Mouse (Mus musculus) adrenal gland, adult (tissue): Measurements from ENCODE around the gene Ercc1.
A peak's percentile ranks its signal among the peaks of the same experiment; 100 is the strongest.

Experiments
- DNase-seq, 2 experiments: peaks; one replicate each; pipeline ENCODE4 v3.0.0; 2022 to 2023; ENCODE audit warnings: low spot score in 1 of 2; ENCODE audit not compliant: inconsistent age in 2 of 2

Ercc1 gene

GRCm38 (mm10) chr7:19344237-19344847 is at the start of gene Ercc1:
Gene Ercc1 (plus strand): TSS chr7:19344778.
- no peak for DNase-seq

DNA sequence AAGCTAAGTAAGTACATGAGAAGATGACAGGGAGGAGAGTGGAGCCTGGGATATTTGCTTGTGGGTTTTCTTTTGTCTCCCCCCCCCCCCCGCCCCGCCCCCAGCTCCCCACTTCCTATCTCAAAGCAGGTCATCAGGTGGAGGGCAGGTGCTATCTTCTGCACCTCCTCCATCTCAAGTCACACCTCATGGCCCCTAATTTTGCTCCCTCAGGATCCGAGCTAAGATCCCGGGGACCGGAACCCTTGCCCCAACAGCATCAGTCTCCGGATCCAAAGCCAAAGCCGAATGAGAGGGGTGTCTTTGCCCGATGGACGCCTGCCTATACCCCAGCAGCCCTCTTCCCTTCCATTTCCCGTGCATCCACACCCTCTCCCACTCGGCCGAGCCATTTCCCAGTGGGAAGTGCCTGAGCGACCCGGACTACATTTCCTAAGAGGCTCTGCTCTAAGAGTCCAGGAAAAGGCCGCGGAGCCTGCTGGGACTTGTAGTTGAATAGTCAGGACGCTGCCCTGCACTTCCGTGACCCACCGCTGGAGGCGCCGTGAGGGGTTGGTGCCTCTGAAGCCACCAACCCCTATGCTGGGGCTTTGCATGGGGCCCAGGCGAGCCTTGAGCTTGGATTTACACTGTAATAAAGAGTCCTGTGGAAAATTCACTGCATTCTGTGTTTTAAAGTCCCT is 48.9 kb upstream of the Ercc1 start:
- DNase-seq, result peak; percentile 94 to 99

DNA sequence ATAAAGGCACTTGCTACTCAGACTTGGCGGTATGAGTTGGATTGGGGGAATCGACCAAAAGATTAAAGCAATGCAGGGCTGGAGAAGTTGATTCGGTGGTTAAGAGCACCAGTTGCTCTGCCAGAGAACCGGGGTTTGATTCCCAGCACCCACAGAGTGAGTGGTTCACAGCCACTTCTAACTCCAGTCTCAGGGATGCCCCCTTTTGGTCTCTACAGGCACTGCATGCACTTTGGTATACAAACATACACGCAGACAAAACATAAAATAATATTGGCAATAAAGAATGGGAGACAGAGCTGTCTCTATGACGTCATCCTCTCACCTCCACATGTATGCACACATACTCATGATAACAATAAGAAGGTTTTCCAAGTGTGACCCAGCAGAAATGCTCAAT is 47.5 kb upstream of the Ercc1 start:
- no peak for DNase-seq

- DNase-seq, result no peak
Measured at GRCm38 (mm10) chr7:19297794-19298193, 46.8 kb upstream of the Ercc1 start.

DNA sequence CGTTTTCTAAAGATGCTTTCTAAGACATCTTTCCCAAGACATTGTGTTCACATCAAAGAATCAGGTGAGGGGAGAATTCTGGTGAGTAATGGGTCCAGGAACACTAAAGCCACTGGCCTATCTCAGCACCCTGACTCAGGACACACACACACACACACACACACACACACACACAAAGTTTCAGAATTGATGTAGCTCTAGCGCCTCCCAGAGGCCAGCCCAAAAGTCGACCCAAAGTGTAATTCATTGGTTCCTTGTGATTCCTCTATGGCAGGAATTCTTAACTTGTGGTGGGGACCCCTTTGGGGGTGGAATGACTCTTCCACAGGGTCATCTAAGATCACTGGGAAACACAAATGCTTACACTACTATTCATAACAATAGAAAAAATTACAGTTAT is 45.4 kb upstream of the Ercc1 start:
- peak in 1 of 2 experiments; percentile 81 for DNase-seq

- peak; percentile 75 to 93 for DNase-seq
Measured at GRCm38 (mm10) chr7:19300501-19301421, 43.8 kb upstream of the Ercc1 start.

DNA sequence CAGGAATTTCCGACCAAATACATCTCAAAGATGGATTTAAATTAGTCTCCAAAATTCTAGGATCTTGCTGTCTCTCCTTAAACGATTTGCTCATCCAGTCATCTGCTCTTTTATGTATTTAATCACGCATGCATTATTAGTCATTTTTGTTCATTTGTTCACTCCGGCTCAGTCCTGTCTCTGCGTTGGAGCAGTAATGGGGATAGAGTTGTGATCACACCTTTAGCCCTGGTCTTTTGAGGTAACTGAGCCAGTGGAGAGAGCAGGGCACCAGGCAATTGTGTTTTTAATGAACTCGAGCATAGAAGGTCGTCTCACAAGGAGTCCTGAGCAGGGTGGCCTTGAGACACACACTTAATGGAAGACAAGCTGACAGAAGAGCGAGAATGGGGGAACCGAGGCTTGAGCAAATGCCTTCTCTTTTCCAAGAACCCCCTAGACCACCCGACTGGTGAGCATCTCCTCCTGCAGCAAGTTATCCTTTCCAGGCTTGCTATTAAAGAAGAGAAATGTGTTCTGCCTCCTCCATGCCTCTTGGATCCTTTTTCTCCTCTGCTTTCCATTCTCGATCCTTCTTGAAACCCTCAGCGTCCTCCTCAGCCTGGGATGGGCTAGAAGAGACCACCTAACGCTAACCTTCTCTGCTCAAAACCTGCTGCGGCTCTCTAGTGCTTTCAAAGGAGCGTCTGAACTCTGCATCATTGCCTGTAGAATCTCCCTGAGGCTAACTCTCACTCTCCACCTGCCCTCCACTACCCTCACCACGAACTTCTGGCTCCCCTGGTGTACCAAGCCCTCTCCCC is 42.9 kb upstream of the Ercc1 start:
- DNase-seq, result peak in 1 of 2 experiments; percentile 39

GRCm38 (mm10) chr7:19302264-19303045 is 42.1 kb upstream of the Ercc1 start:
- no peak for DNase-seq

DNA sequence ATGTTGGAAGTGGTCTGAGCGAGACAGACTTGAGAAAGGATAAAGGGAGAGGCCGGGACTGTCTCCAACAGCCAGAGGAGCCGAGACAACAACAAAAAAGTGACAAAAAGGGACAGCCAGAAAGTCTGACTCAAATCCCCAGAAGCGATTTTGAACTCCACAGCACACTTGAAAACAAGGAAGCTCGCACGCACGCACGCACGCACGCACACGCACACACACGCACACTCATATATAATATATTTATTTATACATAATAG is 41.6 kb upstream of the Ercc1 start:
- no peak for DNase-seq

DNA sequence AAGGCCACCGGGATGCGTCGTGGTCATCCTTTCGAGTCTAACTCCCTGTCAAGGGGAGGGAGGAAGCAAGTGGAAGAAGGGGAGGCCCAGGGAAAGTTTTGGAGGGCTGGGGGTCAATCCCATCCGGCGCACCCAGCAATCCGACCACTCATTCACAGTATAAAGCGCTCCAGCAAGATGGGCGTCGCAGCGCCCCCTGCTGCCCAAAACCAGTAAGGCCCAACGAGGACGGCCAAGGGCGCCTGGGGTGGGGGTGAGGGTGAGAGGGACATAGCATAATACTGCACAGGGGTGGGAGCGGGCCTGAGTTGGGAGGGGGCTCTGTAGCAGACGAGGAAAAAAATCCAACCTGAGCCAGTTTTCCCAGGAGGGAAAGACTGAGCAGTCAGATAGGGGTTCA is 40.8 kb upstream of the Ercc1 start:
- DNase-seq, result peak; percentile 75 to 90

DNA sequence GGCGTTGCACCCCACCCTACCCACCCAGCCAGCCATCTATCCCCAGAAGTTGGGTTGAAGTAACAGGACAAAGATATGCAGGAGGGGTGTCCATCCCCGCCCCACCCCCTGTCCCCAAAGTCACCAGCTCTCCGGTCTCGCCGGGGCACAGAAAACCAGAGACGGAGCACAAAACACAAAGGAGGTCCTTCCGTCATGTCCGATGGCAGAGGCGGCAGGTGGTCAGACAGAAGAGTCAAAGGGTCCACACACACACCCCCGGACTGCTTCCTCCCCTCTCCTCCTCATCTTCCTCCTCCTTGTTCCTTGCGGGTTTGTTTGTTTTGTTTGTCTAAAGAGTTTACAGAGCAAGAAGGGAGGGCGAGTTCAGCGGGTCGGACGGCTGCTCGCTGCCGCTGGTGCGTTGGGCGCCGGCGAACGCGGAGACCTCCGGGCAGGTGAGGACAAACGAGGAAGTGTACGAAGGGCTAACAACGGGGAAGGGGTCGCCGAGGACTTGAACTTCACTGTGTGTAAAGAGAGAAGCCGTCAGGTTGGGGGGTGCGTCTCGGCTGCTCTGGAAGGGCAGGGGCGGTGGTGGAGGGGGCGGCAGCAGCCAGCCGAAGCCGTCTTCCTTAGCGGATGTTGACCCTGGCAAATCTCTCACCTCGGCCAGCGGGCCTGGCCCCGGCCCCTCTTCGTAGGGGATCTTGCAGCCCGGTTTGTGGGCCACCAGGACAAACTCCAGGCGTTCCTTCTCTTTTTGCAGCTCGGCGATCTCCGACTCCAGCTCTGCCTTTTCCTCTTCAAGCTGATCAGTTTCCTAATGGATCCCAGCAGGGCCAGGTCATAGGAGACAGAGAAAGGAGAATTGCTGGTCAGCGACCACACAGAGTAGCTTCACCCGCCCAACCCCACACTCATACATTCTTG is 39.8 kb upstream of the Ercc1 start:
- peak in 1 of 2 experiments; percentile 34 for DNase-seq

GRCm38 (mm10) chr7:19305413-19305735 is 39.2 kb upstream of the Ercc1 start:
- DNase-seq, result no peak

DNA sequence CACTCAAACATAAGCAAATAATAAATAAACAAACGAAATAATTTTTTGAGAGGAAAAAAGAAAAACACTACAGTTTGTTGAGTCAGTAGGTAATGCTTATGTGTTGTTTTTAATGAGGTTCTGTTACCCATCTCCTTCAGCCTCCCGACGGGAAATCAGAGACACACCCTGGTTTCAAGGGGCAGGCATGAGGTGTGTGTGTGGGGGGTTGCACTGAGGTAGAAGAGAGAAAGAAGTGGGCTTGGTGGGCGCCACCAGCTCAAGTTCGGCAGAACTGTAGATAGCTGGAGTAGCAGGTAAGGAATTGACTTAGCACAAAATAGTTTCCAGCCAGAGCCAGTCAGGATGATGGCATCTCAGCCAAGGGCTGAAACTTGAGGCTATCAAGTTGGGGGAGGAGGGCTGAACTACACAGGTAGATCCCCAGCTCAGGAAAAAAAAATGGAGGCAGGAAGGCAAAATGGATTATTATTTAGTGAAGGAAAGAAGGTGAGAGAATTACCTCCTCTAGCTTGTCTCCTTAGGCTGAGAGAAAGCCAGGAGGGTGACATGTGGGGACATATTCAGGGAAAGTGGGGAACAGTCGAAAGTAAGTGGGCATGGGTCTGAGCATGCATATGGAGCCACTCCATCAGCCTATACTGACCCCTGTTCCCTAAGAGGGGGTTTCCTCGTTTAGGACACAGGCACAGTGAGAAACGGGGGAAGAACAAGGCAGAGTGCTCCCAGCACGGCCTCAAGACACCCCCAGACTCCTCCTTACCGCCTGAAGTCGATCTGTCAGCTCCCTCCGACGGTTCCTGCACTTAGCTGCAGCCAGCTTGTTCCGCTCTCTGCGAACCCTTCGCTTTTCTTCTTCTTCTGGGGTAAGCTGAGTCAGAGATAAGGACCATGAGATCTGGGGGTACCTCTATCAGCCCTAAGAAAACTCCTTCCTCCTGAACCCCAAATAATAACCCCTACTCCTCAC is 38.5 kb upstream of the Ercc1 start:
- DNase-seq, result no peak

- DNase-seq, result peak in 1 of 2 experiments; percentile 61
Measured at GRCm38 (mm10) chr7:19306819-19307738, 37.5 kb upstream of the Ercc1 start.

GRCm38 (mm10) chr7:19307739-19308453 is 36.7 kb upstream of the Ercc1 start:
- DNase-seq, result peak; percentile 77 to 85

DNA sequence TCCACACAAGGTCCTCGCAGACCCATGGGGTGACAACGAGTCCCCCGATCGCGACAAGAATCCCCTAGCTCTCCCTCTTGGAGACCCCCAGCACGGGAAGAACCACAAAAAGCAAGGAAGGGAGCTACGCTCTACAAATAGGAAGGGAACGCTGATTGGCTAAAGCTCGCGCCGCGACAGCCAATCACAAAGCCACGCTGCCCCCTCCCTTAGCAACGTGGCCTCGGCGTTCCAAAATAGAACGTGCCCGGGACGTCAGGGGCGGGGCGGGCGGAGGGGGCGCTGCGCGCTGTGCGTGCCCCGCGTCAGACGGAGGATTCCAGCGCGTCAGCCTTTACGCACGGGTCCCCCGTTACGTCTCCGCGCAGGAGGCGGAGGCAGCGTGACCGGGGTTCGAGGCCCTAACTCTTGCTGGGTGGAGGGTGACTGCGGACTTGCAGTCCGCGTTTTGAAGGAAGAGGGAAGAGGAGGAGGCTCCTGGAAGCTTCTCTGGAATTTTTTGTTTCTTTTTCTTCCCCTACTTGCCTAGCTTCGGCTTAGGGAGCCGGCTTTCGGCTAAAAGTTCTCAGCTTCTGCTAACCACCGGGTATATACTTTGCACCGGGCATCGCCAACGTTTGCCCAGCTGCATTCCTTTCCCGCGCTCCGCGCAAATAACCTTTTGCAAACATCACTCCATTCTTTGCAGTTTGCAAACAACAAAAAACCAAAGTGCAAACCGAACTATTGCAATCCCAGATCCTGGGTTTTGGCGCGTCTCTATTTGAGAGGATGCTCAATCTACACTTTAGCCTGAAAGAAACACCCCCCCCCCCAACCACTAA is 35.9 kb upstream of the Ercc1 start:
- DNase-seq, result peak; percentile 97 to 99
